Mouse (Mus musculus) ES-E14 (cell line): ENCODE results near the gene Gprc5d.

Experiments used
- CHD2 ChIP-seq: IDR thresholded peaks from 2 replicates; pipeline ENCODE4 v1.6.1; 2014; ENCODE audit warnings: mild to moderate bottlenecking, low read depth, low read length, inconsistent platforms
- HCFC1 ChIP-seq: IDR thresholded peaks from 2 replicates; pipeline ENCODE4 v1.6.1; 2012; ENCODE audit warnings: low read length, inconsistent platforms, borderline replicate concordance; ENCODE audit not compliant: insufficient read depth
- MAFK ChIP-seq: IDR thresholded peaks from 2 replicates; pipeline ENCODE4 v1.6.1; 2014; ENCODE audit warnings: mild to moderate bottlenecking, low read depth, low read length, inconsistent platforms; ENCODE audit not compliant: insufficient read depth
- ZC3H11A ChIP-seq: IDR thresholded peaks from 2 replicates; pipeline ENCODE4 v1.6.1; 2012; ENCODE audit warnings: low read depth, mild to moderate bottlenecking, inconsistent platforms, low read length, borderline replicate concordance
- ZNF384 ChIP-seq: IDR thresholded peaks from 2 replicates; pipeline ENCODE4 v1.6.1; 2012; ENCODE audit warnings: low read depth, low read length, inconsistent platforms

DNA sequence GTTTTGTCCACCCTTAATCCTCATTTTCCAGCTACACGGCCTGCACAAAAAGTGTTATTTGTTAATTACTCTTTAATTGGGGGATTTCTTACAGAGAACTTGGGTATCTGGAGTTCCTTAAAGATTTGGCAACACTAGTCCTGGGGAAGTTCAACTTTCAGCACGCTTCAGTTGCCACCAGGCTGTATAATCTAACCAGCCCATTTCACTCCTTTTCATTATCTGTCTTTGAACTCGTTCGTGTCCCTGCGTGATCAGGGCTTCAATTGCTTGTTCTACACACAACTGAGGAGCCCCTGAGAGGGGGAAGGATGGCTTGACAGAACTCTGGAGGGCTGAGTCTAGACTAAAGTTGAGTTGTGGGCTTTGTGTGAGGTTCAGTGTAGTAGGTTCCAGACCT is 48.6 kb upstream of the Gprc5d start:
- no peak for TF ChIP-seq ZNF384
- TF ChIP-seq MAFK = no peak
- TF ChIP-seq CHD2 = no peak
- TF ChIP-seq ZC3H11A = no peak
- TF ChIP-seq HCFC1 = no peak
